Comparison of ENCODE assay signal across 11 mouse cellular contexts in genomic region chr5:30233979-30234378, GRCm38 (mm10). TPM values are rescaled to one million over a fixed set of nuclear protein-coding genes. Genes with fewer than 3 reads are reported as not detected.
DNase-seq lines count a peak whose midpoint lies in the region; ATAC-seq and TF ChIP-seq lines count a peak whose summit lies in the region.
"Had no signal": no experiment of that assay in that cellular context is flagged by ENCODE, and none has a peak within 500 bp of the region (broad histone marks: within the 10 kb centered on the region; RNA-seq: fewer than 3 reads in every experiment).

No protein-coding gene starts in this region.

- peak overlapping the region; percentile 86 for H3K4me3 ChIP-seq in lung, embryonic 14.5 days (ENCODE audit: low read depth, low read length)
- H3K4me3 ChIP-seq in forebrain, embryonic 11.5 days (ENCODE audit: low read depth, low read length) = peak overlapping the region; percentile 66
- H3K4me3 ChIP-seq in limb, embryonic 14.5 days (replicated peaks; ENCODE audit: low read length) = peak overlapping the region; percentile 69
- 0 out of 2 replicates have a peak overlapping the region, but pooled peaks have one; percentile 86 for H3K4me3 ChIP-seq in stomach, embryonic 14.5 days (ENCODE audit: low read depth, low read length)

- no peak overlapping the region for H3K27ac ChIP-seq in lung, embryonic 14.5 days (ENCODE audit: low read depth)
- no peak overlapping the region for H3K27ac ChIP-seq in forebrain, embryonic 11.5 days (ENCODE audit: low read depth, low read length)
- H3K27ac ChIP-seq in limb, embryonic 14.5 days (replicated peaks; ENCODE audit: low read depth, low read length) = no peak overlapping the region
- no peak overlapping the region for H3K27ac ChIP-seq in stomach, embryonic 14.5 days (ENCODE audit: low read length)

- H3K27me3 ChIP-seq in lung, embryonic 14.5 days (ENCODE audit: insufficient read depth, low read length) = no peaks in the 10 kb centered on the region
- no peaks in the 10 kb centered on the region for H3K27me3 ChIP-seq in forebrain, embryonic 11.5 days (ENCODE audit: control insufficient read depth, insufficient read depth, low read length)
- no peaks in the 10 kb centered on the region for H3K27me3 ChIP-seq in limb, embryonic 14.5 days (ENCODE audit: control insufficient read depth, insufficient read depth, low read length)
- H3K27me3 ChIP-seq in stomach, embryonic 14.5 days (ENCODE audit: control insufficient read depth, insufficient read depth, low read length) = no peaks in the 10 kb centered on the region
- H3K27me3 ChIP-seq: Patski had no signal

- DNase-seq in lung, embryonic 14.5 days = no peak
- no peak for DNase-seq in lung, adult 18-20 months
- no peak for DNase-seq in forebrain, embryonic 11.5 days (ENCODE audit: low spot score)
- no peak for DNase-seq in limb, embryonic 14.5 days (ENCODE audit: low spot score)
- DNase-seq in gastrocnemius, postnatal 10 days = no peak
- DNase-seq in urinary bladder, adult 2 months (ENCODE audit: low spot score) = no peak

- H3K9ac ChIP-seq in lung, embryonic 14.5 days = peak overlapping the region; percentile 79
- H3K9ac ChIP-seq in forebrain, embryonic 11.5 days (ENCODE audit: low read length) = peak overlapping the region; percentile 10
- H3K9ac ChIP-seq in limb, embryonic 14.5 days (ENCODE audit: low read depth, low read length, severe bottlenecking) = peak overlapping the region; percentile 76
- H3K9ac ChIP-seq in stomach, embryonic 14.5 days (replicated peaks; ENCODE audit: low read depth, low read length) = no peak overlapping the region

- no peak for ATAC-seq in lung, embryonic 14.5 days (ENCODE audit: insufficient read depth)
- ATAC-seq in forebrain, embryonic 11.5 days (replicated peaks; ENCODE audit: low FRiP score) = no peak
- no peak for ATAC-seq in limb, embryonic 14.5 days (ENCODE audit: low FRiP score, low read depth)
- ATAC-seq in stomach, embryonic 14.5 days (ENCODE audit: insufficient number of reproducible peaks, insufficient read depth, low FRiP score, low read depth) = no peak
- ATAC-seq in CD4-positive, CD25-positive, alpha-beta regulatory T cell, adult 4 months = no peak
- ATAC-seq: Patski had no signal

- TF ChIP-seq CTCF in lung, embryonic 14.5 days (IDR thresholded peaks at IDR 0.05; ENCODE audit: low read depth) = no peak

- no peaks in the 10 kb centered on the region for H3K36me3 ChIP-seq in lung, embryonic 14.5 days (ENCODE audit: insufficient read depth)
- no peaks in the 10 kb centered on the region for H3K36me3 ChIP-seq in forebrain, embryonic 11.5 days (ENCODE audit: control insufficient read depth, insufficient read depth, low read length)
- 0 out of 2 replicates have a peak, but pooled peaks cover 6% of the 10 kb centered on the region for H3K36me3 ChIP-seq in limb, embryonic 14.5 days (ENCODE audit: control insufficient read depth, insufficient read depth, low read length)
- no peaks in the 10 kb centered on the region for H3K36me3 ChIP-seq in stomach, embryonic 14.5 days (ENCODE audit: control insufficient read depth, insufficient read depth, low read length)

- TF ChIP-seq POLR2A in limb, embryonic 14.5 days (IDR thresholded peaks at IDR 0.05; ENCODE audit: borderline replicate concordance, extremely low read depth, insufficient read depth, insufficient read length) = no peak

- peak overlapping the region; percentile 62 for H3K4me2 ChIP-seq in lung, embryonic 14.5 days
- H3K4me2 ChIP-seq in forebrain, embryonic 11.5 days (ENCODE audit: low read depth, low read length, severe bottlenecking) = peak overlapping the region; percentile 74; the same call in 1 of the 2 replicates
- peak overlapping the region; percentile 79 for H3K4me2 ChIP-seq in limb, embryonic 14.5 days (replicated peaks; ENCODE audit: low read depth, low read length, severe bottlenecking)
- H3K4me2 ChIP-seq in stomach, embryonic 14.5 days (replicated peaks; ENCODE audit: low read depth, low read length) = peak overlapping the region; percentile 84

- WGBS in lung, embryonic 14.5 days = 23% methylated on average over 8 of the region's 8 CpGs
- WGBS in forebrain, embryonic 11.5 days = 76% methylated on average over 8 of the region's 8 CpGs
- WGBS in limb, embryonic 14.5 days = 74% methylated on average over 8 of the region's 8 CpGs
- WGBS in stomach, embryonic 14.5 days = 52% methylated on average over 8 of the region's 8 CpGs

- H3K4me1 ChIP-seq in lung, embryonic 14.5 days (ENCODE audit: insufficient read depth) = peaks cover 12% of the 10 kb centered on the region; the same call in 1 of the 2 replicates
- H3K4me1 ChIP-seq in forebrain, embryonic 11.5 days (replicated peaks; ENCODE audit: control insufficient read depth, insufficient read depth, low read length) = peaks cover 5% of the 10 kb centered on the region; the same call in 1 of the 2 replicates
- H3K4me1 ChIP-seq in limb, embryonic 14.5 days (ENCODE audit: control insufficient read depth, insufficient read depth, low read length) = peaks cover 12% of the 10 kb centered on the region
- peaks cover 10% of the 10 kb centered on the region; the same call in 1 of the 2 replicates for H3K4me1 ChIP-seq in stomach, embryonic 14.5 days (ENCODE audit: control insufficient read depth, insufficient read depth, low read length)

- no peaks in the 10 kb centered on the region; the same call in 1 of the 2 replicates for H3K9me3 ChIP-seq in lung, embryonic 14.5 days (ENCODE audit: low read depth, low read length)
- no peaks in the 10 kb centered on the region for H3K9me3 ChIP-seq in forebrain, embryonic 11.5 days (ENCODE audit: control insufficient read depth, low read length)
- H3K9me3 ChIP-seq in limb, embryonic 14.5 days (ENCODE audit: control insufficient read depth, low read length) = peaks cover 4% of the 10 kb centered on the region; the same call in 1 of the 2 replicates
- no peaks in the 10 kb centered on the region for H3K9me3 ChIP-seq in stomach, embryonic 14.5 days (ENCODE audit: control insufficient read depth, low read depth, low read length)

RNA-seq across cellular contexts. Expression of gene Selenoi, which starts 1.6 kb away (rescaled TPM):
- 18.9 and 19.2 TPM in 2 replicates for polyA plus RNA-seq in lung, embryonic 14.5 days (2014; fragmentation: Nextera tagmentation; extraction: Ambion mirVana)
- 22.7 and 24.1 TPM in 2 replicates for polyA plus RNA-seq in forebrain, embryonic 11.5 days (2014; fragmentation: Nextera tagmentation; extraction: Ambion mirVana)
- polyA plus RNA-seq in limb, embryonic 14.5 days (2012; rRNA removed) = 34.3 and 48.3 TPM in 2 replicates
- polyA plus RNA-seq in limb, embryonic 14.5 days (2014; fragmentation: Nextera tagmentation; extraction: Ambion mirVana) = 20.0 and 21.7 TPM in 2 replicates
- polyA plus RNA-seq in stomach, embryonic 14.5 days (2014; fragmentation: Nextera tagmentation; extraction: Ambion mirVana) = 23.9 and 24.4 TPM in 2 replicates
- 10 to 100 TPM; 16.8 to 20.6 TPM for polyA plus RNA-seq in CD4-positive, CD25-positive, alpha-beta regulatory T cell, adult 4 months (2017; shearing (Covaris generic))
- 10 to 100 TPM; 11.9 to 15.3 TPM for total RNA-seq in gastrocnemius, postnatal 10 days (2021)
- 19.0 and 19.4 TPM in 2 replicates for polyA plus RNA-seq in urinary bladder, adult 2 months (2012; rRNA removed)

RNA-seq across cellular contexts. Expression of gene Adgrf3, which starts 28.5 kb away (rescaled TPM):
- 0.11 and 0.20 TPM in 2 replicates for polyA plus RNA-seq in lung, embryonic 14.5 days (2014; fragmentation: Nextera tagmentation; extraction: Ambion mirVana)
- polyA plus RNA-seq in forebrain, embryonic 11.5 days (2014; fragmentation: Nextera tagmentation; extraction: Ambion mirVana) = not detected in 2 replicates
- 0.14 and 0.24 TPM in 2 replicates for polyA plus RNA-seq in limb, embryonic 14.5 days (2012; rRNA removed)
- 0.22 TPM in 1 of 2 replicates, not detected in the other for polyA plus RNA-seq in limb, embryonic 14.5 days (2014; fragmentation: Nextera tagmentation; extraction: Ambion mirVana)
- 0.59 and 0.81 TPM in 2 replicates for polyA plus RNA-seq in stomach, embryonic 14.5 days (2014; fragmentation: Nextera tagmentation; extraction: Ambion mirVana)
- not detected for polyA plus RNA-seq in CD4-positive, CD25-positive, alpha-beta regulatory T cell, adult 4 months (2017; shearing (Covaris generic))
- not detected for total RNA-seq in gastrocnemius, postnatal 10 days (2021)
- 0.01 TPM in 1 of 2 replicates, not detected in the other for polyA plus RNA-seq in urinary bladder, adult 2 months (2012; rRNA removed)
- total RNA-seq: common myeloid progenitor, adult 5-6 weeks had no signal
- polyA plus RNA-seq: large intestine, adult 2 months had no signal

RNA-seq across cellular contexts. Expression of gene Drc1, which starts 47.2 kb away (rescaled TPM):
- 0.46 and 0.51 TPM in 2 replicates for polyA plus RNA-seq in lung, embryonic 14.5 days (2014; fragmentation: Nextera tagmentation; extraction: Ambion mirVana)
- polyA plus RNA-seq in forebrain, embryonic 11.5 days (2014; fragmentation: Nextera tagmentation; extraction: Ambion mirVana) = 0.99 and 1.1 TPM in 2 replicates
- 0.15 and 0.50 TPM in 2 replicates for polyA plus RNA-seq in limb, embryonic 14.5 days (2012; rRNA removed)
- 0.14 and 0.41 TPM in 2 replicates for polyA plus RNA-seq in limb, embryonic 14.5 days (2014; fragmentation: Nextera tagmentation; extraction: Ambion mirVana)
- polyA plus RNA-seq in stomach, embryonic 14.5 days (2014; fragmentation: Nextera tagmentation; extraction: Ambion mirVana) = 0.60 and 0.64 TPM in 2 replicates
- 1 to 10 TPM; 3.0 to 4.2 TPM for polyA plus RNA-seq in CD4-positive, CD25-positive, alpha-beta regulatory T cell, adult 4 months (2017; shearing (Covaris generic))
- under 1 TPM in 1 of 2 experiments, not detected in 1; 0.49 TPM for total RNA-seq in gastrocnemius, postnatal 10 days (2021)
- 0.04 TPM in 1 of 2 replicates, not detected in the other for polyA plus RNA-seq in urinary bladder, adult 2 months (2012; rRNA removed)
- total RNA-seq: common myeloid progenitor, adult 5-6 weeks had no signal
